Mouse (Mus musculus): ENCODE data around the gene Gatad2a. TPM values are rescaled to one million over a fixed set of nuclear protein-coding genes. Genes with fewer than 3 reads are reported as not detected.
"Not testable (repeated sequence)": the region's sequence is repeated elsewhere in the genome, so short reads cannot be mapped to it uniquely, and the experiment has no call there.

Gatad2a gene
- polyA plus RNA-seq, 1 experiment from 2014 or later = 43.6 TPM

DNA sequence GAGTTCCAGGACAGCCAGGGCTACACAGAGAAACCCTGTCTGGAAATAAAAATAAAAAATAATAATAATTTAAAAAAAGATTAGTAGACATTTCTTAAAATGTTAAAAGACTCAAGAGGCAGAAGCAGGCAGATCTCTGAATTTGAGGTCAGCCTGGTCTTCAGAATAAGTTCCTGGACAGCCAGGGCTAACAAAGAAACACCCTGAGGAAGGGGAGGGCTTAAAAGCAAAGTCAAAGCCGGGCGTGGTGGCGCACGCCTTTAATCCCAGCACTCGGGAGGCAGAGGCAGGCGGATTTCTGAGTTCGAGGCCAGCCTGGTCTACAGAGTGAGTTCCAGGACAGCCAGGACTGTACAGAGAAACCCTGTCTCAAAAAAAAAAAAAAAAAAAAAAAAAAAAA, 7.2 kb downstream of the Gatad2a start:
- H3K9me3 ChIP-seq (replicated peaks); H3K4me1 ChIP-seq; H3K27ac ChIP-seq (replicated peaks); H3K27me3 ChIP-seq; ATAC-seq (ENCODE audit: insufficient number of reproducible peaks, low FRiP score, low TSS enrichment, low read depth); H3K4me3 ChIP-seq (replicated peaks); H3K9ac ChIP-seq; H3K36me3 ChIP-seq; H3K4me2 ChIP-seq (replicated peaks): not testable (repeated sequence)
- 93% methylated on average over 6 of the region's 7 CpGs for WGBS

DNA sequence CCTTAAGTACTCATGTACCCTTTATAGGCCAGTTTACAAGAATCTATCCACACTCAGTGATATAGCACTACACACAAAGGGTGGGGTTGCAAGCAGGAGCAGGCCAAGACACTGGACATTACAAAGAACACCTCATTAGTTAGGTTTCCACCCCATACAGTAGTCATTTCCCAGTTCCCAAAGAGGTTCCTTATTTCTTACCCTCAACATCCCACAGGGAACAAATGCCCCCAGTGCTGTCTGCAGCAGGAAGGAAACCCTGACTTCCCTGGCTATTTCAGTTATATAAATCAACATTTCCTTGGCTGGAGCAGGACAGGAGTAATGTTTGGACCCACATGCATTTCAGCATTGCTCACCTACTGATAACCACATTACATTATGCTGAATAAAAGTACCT, 8.4 kb downstream of the Gatad2a start:
- H3K27ac ChIP-seq (replicated peaks) = no peak overlapping the region
- no peak overlapping the region for H3K4me3 ChIP-seq (replicated peaks)
- H3K36me3 ChIP-seq = no peaks in the 10 kb centered on the region
- no peak for ATAC-seq (ENCODE audit: insufficient number of reproducible peaks, low FRiP score, low TSS enrichment, low read depth)
- H3K4me1 ChIP-seq = no peaks in the 10 kb centered on the region
- H3K9ac ChIP-seq = no peak overlapping the region
- no peaks in the 10 kb centered on the region for H3K9me3 ChIP-seq (replicated peaks)
- no peaks in the 10 kb centered on the region for H3K27me3 ChIP-seq
- H3K4me2 ChIP-seq (replicated peaks) = no peak overlapping the region

DNA sequence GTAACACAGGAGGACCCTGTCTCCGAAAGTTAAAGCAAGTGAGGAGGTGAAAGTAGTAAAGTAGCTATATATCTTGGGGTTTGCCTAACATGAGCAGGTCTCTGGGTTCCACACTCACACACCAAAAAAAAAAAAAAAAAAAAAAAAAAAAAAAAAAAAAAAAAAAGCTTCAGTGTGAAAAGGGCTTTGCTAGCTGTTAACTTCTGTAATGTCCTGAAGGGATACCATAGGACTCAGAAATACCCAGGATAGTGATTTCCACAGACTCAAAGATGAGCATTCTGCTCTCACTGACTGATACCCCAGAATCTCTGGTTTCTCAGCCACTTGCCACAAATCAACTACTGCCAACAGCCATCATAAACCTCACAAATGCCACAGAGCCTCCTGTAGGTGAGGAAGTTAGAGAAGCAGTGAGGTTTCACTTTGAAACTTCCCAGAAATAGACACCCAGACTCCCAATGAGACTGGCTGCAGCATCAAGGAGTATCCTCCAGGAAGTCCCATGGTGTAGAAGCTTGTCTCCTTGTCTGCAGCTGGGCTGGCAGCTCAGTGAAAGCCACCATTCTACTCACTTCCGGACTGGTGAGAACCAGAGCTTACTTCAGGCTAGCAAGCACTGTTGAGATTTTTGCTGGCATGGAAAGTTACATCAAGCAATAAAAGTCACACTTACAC, 11.2 kb downstream of the Gatad2a start:
- no peak overlapping the region for H3K9ac ChIP-seq
- no peak overlapping the region for H3K27ac ChIP-seq (replicated peaks)
- H3K27me3 ChIP-seq = no peaks in the 10 kb centered on the region
- no peaks in the 10 kb centered on the region for H3K9me3 ChIP-seq (replicated peaks)
- H3K4me1 ChIP-seq = no peaks in the 10 kb centered on the region
- WGBS = 82% methylated on average over 2 of the region's 2 CpGs
- no peaks in the 10 kb centered on the region for H3K36me3 ChIP-seq
- H3K4me3 ChIP-seq (replicated peaks) = no peak overlapping the region
- H3K4me2 ChIP-seq (replicated peaks) = no peak overlapping the region
- no peak for ATAC-seq (ENCODE audit: insufficient number of reproducible peaks, low FRiP score, low TSS enrichment, low read depth)

GRCm38 (mm10) chr8:69978456-69978855, 17.7 kb downstream of the Gatad2a start:
- H3K4me3 ChIP-seq (replicated peaks) = no peak overlapping the region
- no peaks in the 10 kb centered on the region for H3K36me3 ChIP-seq
- 89% methylated on average over 4 of the region's 4 CpGs for WGBS
- no peak for ATAC-seq (ENCODE audit: insufficient number of reproducible peaks, low FRiP score, low TSS enrichment, low read depth)
- H3K27ac ChIP-seq (replicated peaks) = no peak overlapping the region
- no peaks in the 10 kb centered on the region for H3K9me3 ChIP-seq (replicated peaks)
- H3K4me2 ChIP-seq (replicated peaks) = no peak overlapping the region
- H3K27me3 ChIP-seq = no peaks in the 10 kb centered on the region
- no peak overlapping the region for H3K9ac ChIP-seq
- peaks cover 6% of the 10 kb centered on the region; the same call in 1 of the 2 replicates for H3K4me1 ChIP-seq

DNA sequence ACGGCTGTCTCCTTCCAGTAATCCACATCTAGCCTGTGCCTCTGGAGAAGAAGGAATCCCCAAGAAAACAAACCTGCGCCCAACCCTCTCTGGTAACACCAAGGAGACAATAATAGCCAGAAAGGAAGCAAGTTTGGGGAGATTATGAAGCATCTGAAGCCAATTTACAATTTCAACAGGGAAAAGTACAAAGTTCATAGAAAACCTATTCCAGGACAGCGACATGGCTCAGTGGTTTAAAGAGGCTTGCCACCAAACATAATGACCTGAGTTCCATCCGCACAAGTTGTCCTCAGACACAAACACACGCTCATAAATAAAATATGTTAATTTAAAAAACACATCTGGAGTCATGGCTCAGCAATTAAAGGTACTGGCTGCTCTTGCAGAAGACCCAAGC, 21.4 kb downstream of the Gatad2a start:
- WGBS = 27% methylated on average over 5 of the region's 5 CpGs
- H3K9me3 ChIP-seq (replicated peaks) = no peaks in the 10 kb centered on the region
- H3K27ac ChIP-seq (replicated peaks) = peak overlapping the region; percentile 88
- H3K36me3 ChIP-seq = no peaks in the 10 kb centered on the region
- ATAC-seq (ENCODE audit: insufficient number of reproducible peaks, low FRiP score, low TSS enrichment, low read depth) = no peak
- peak overlapping the region; percentile 100 for H3K4me3 ChIP-seq (replicated peaks)
- H3K9ac ChIP-seq = peak overlapping the region; percentile 91; the same call in 1 of the 2 replicates
- no peaks in the 10 kb centered on the region for H3K27me3 ChIP-seq
- peak overlapping the region; percentile 75 for H3K4me2 ChIP-seq (replicated peaks)
- H3K4me1 ChIP-seq = peaks cover 41% of the 10 kb centered on the region

GRCm38 (mm10) chr8:69974194-69974614, 22.0 kb downstream of the Gatad2a start:
- 1% methylated on average over 50 of the region's 50 CpGs for WGBS
- Histone ChIP-seq H3K27ac (replicated peaks) (peak overlapping the region; percentile 88), H3K4me3 (replicated peaks) (peak overlapping the region; percentile 100), H3K36me3 (no peaks in the 10 kb centered on the region), H3K9me3 (replicated peaks) (no peaks in the 10 kb centered on the region), H3K27me3 (no peaks in the 10 kb centered on the region), H3K4me2 (replicated peaks) (peak overlapping the region; percentile 75), H3K9ac (peak overlapping the region; percentile 91), H3K4me1 (peaks cover 45% of the 10 kb centered on the region)
- ATAC-seq (ENCODE audit: insufficient number of reproducible peaks, low FRiP score, low TSS enrichment, low read depth) = peak; percentile 94

DNA sequence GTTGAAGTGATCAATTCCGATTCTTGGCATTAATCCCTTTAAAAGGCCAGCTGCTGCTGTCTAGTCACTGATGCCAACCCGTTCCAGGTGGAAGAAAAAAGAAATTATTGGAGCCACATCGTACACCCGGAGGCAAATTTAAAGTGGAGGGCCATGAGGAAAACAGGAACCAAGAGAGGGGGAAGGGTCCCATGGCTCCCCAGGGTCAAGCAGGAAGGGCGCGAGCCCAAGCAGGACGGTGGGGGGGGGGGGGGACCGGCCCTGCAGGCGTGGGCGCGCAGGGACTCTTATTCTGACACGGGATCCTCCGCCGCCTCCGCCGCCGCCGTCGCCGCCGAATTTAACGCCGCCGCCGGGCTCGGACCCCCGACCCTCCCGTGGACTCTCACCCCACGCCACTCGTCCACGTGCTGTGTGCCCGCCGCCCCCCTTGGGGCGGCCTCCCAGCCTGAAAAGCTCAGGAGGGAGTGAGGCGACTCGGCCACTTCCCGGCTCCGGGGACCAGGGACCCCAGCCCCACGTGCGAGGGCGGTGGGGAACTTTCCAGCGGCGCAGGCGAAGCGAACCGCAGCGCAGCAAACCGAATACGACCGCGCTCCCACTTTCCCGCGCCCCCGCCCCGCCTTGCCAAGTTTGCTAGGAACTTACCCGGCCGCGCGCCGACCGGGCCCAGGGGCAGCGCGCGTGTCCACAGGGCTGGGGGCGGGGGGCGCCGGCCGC, 22.6 kb downstream of the Gatad2a start:
- peak; percentile 39; the same call in 1 of the 2 replicates for ATAC-seq (ENCODE audit: insufficient number of reproducible peaks, low FRiP score, low TSS enrichment, low read depth)
- no peaks in the 10 kb centered on the region for H3K36me3 ChIP-seq
- H3K9me3 ChIP-seq (replicated peaks) = no peaks in the 10 kb centered on the region
- H3K4me3 ChIP-seq (replicated peaks) = peak overlapping the region; percentile 100
- H3K27ac ChIP-seq (replicated peaks) = peak overlapping the region; percentile 88
- H3K27me3 ChIP-seq = no peaks in the 10 kb centered on the region
- under 1% methylated on average over 63 of the region's 68 CpGs for WGBS
- peaks cover 45% of the 10 kb centered on the region for H3K4me1 ChIP-seq
- peak overlapping the region; percentile 91 for H3K9ac ChIP-seq
- H3K4me2 ChIP-seq (replicated peaks) = peak overlapping the region; percentile 75

GRCm38 (mm10) chr8:69973063-69973441, 23.1 kb downstream of the Gatad2a start:
- Histone ChIP-seq H3K9me3 (replicated peaks) (no peaks in the 10 kb centered on the region), H3K27ac (replicated peaks) (no peak overlapping the region), H3K4me1 (peaks cover 45% of the 10 kb centered on the region), H3K36me3 (no peaks in the 10 kb centered on the region), H3K4me3 (replicated peaks) (peak overlapping the region; percentile 100), H3K4me2 (replicated peaks) (peak overlapping the region; percentile 75), H3K27me3 (no peaks in the 10 kb centered on the region), H3K9ac (peak overlapping the region; percentile 91)
- WGBS = 7% methylated on average over 7 of the region's 7 CpGs
- ATAC-seq (ENCODE audit: insufficient number of reproducible peaks, low FRiP score, low TSS enrichment, low read depth) = no peak

- H3K9me3 ChIP-seq (replicated peaks) = no peaks in the 10 kb centered on the region
- no peak overlapping the region for H3K9ac ChIP-seq
- no peak for ATAC-seq (ENCODE audit: insufficient number of reproducible peaks, low FRiP score, low TSS enrichment, low read depth)
- peaks cover 45% of the 10 kb centered on the region for H3K4me1 ChIP-seq
- no peak overlapping the region for H3K4me3 ChIP-seq (replicated peaks)
- 78% methylated on average over 2 of the region's 2 CpGs for WGBS
- H3K4me2 ChIP-seq (replicated peaks) = no peak overlapping the region
- no peaks in the 10 kb centered on the region for H3K36me3 ChIP-seq
- H3K27me3 ChIP-seq = no peaks in the 10 kb centered on the region
- 0 out of 2 replicates have a peak overlapping the region, but pooled peaks have one; percentile 60 for H3K27ac ChIP-seq (replicated peaks)
Measured at GRCm38 (mm10) chr8:69970880-69971279, 25.3 kb downstream of the Gatad2a start.

- H3K9ac ChIP-seq = no peak overlapping the region
- H3K4me3 ChIP-seq (replicated peaks) = no peak overlapping the region
- no peaks in the 10 kb centered on the region for H3K36me3 ChIP-seq
- no peaks in the 10 kb centered on the region for H3K27me3 ChIP-seq
- peaks cover 29% of the 10 kb centered on the region for H3K4me1 ChIP-seq
- no peak overlapping the region for H3K4me2 ChIP-seq (replicated peaks)
- no peak overlapping the region for H3K27ac ChIP-seq (replicated peaks)
- WGBS = 62% methylated on average over 4 of the region's 4 CpGs
- no peaks in the 10 kb centered on the region for H3K9me3 ChIP-seq (replicated peaks)
- ATAC-seq (ENCODE audit: insufficient number of reproducible peaks, low FRiP score, low TSS enrichment, low read depth) = no peak
Measured at GRCm38 (mm10) chr8:69967291-69967933, 28.8 kb downstream of the Gatad2a start.

- H3K36me3 ChIP-seq = no peaks in the 10 kb centered on the region
- no peak overlapping the region for H3K4me2 ChIP-seq (replicated peaks)
- no peak overlapping the region for H3K9ac ChIP-seq
- H3K27me3 ChIP-seq = no peaks in the 10 kb centered on the region
- no peak overlapping the region for H3K4me3 ChIP-seq (replicated peaks)
- H3K9me3 ChIP-seq (replicated peaks) = no peaks in the 10 kb centered on the region
- no peak overlapping the region for H3K27ac ChIP-seq (replicated peaks)
- H3K4me1 ChIP-seq = peaks cover 5% of the 10 kb centered on the region; the same call in 1 of the 2 replicates
- ATAC-seq (ENCODE audit: insufficient number of reproducible peaks, low FRiP score, low TSS enrichment, low read depth) = no peak
Measured at GRCm38 (mm10) chr8:69959241-69959640, 36.9 kb downstream of the Gatad2a start.
